Mouse (Mus musculus) small intestine, adult 2 months (tissue): ENCODE measurements at regions not wholly inside any gene's neighbourhood (a gene's known extent, or its start where the extent isn't known, plus 50 kb on each side); places are given as distances from the start of the nearest gene placed in this dataset.
A peak's percentile ranks its signal among the peaks of the same experiment; 100 is the strongest.

Experiments
- H3K27ac ChIP-seq: fragments of 200-500 bp; 2 replicates; pipeline ENCODE4 v1.5.1; 2012; ENCODE audit warnings: low read depth, low read length, control low read depth, inconsistent platforms; ENCODE audit not compliant: insufficient read depth
- H3K27me3 ChIP-seq: fragments of 200-500 bp; 2 replicates; pipeline ENCODE4 v1.6.1; 2012; ENCODE audit warnings: mild to moderate bottlenecking, moderate library complexity, low read length, inconsistent platforms; ENCODE audit not compliant: control insufficient read depth, insufficient read depth
- H3K36me3 ChIP-seq: fragments of 200-500 bp; 2 replicates; pipeline ENCODE4 v1.6.1; 2012; ENCODE audit warnings: mild to moderate bottlenecking, low read length, control low read depth, inconsistent platforms; ENCODE audit not compliant: control insufficient read depth, insufficient read depth
- H3K4me1 ChIP-seq: fragments of 200-500 bp; 2 replicates; pipeline ENCODE4 v1.6.1; 2012; ENCODE audit warnings: low read length, inconsistent platforms, mixed read lengths; ENCODE audit not compliant: control insufficient read depth, insufficient read depth, insufficient read length
- H3K4me3 ChIP-seq: fragments of 200-500 bp; 2 replicates; pipeline ENCODE4 v1.5.1; 2012; ENCODE audit warnings: low read depth, mild to moderate bottlenecking, control low read depth, inconsistent platforms, low read length, moderate library complexity
- CTCF ChIP-seq: fragments of 200-500 bp; IDR thresholded peaks from 2 replicates; pipeline ENCODE4 v1.5.1; 2012; ENCODE audit warnings: low read depth, mild to moderate bottlenecking, control low read depth, inconsistent platforms, low read length, moderate library complexity, mixed read lengths; ENCODE audit not compliant: insufficient replicate concordance, insufficient read length; ENCODE audit errors: extremely low read depth
- POLR2A ChIP-seq: fragments of 200-500 bp; IDR thresholded peaks from 2 replicates; pipeline ENCODE4 v1.6.1; 2012; ENCODE audit warnings: low read depth, mild to moderate bottlenecking, control low read depth, inconsistent platforms, low read length, moderate library complexity
- WGBS: fragments of 180-500 bp; shearing (Covaris S2); methylation state at CpG from one replicate; pipeline ENCODE4 v1.1.7; 2018; 5-methylcytosine and 5-hydroxymethylcytosine counted together

DNA sequence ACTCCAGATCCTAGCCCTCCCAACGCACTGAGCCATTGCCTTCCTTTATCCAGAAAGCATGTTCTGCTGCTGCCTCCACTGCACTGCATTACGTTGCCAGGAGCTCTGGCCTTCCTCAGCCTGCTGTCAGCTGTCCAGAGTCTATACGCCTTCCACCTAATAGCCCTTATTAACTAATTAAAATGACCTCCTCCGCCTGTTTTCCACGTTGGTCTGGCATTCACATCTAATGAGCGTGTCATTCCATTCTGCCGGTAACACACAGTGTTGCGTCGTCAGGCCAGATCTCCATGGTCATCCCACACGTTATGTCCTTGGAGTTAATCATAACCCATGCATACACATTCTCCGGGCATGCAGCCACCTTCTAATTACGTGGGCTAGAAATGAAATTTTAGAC lies 56.7 kb upstream of the Med4 start:
- no peak for TF ChIP-seq POLR2A
- Histone ChIP-seq H3K27ac (no peak overlapping the region), H3K4me1 (no peaks in the 10 kb centered on the region; the same call in 1 of the 2 replicates), H3K27me3 (no peaks in the 10 kb centered on the region), H3K4me3 (no peak overlapping the region), H3K36me3 (no peaks in the 10 kb centered on the region)
- 29% methylated on average over 12 of the region's 12 CpGs for WGBS

DNA sequence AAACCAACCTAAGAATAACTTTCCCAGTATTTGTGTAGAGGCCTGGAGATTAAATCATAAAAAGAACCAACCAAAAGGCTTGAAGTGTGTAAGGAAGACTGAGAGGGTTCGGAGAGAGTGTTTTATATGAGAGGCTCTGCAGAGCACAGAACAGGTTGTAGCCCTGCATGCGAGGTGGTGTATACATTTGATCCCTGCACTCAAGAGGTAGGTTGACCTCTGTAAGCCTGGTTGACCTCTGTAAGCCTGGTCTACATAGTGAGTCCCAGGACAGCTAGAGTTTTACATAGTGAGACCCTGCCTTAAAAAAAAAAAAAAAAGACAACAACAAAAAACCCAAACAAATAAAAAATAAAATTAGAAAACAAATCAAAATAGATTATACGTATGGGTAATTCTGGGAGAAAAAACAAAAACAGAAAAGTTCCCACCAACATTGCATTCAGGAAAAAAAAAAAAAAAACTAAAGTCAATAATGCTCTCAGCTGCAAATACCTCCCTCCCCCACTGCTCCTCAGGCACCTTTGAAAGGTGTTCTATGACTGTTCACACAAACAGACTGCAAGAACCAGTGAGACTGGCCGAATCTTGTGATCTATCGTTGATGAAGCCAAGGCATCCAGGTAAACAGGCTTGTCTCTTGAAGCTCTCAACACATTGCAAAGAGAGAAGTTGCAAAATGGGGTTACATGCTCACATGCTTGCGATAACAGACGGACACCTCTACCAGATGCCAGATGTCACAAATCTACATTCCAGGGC lies 57.3 kb upstream of the Med4 start:
- no peaks in the 10 kb centered on the region for H3K27me3 ChIP-seq
- TF ChIP-seq CTCF (no peak), POLR2A (no peak)
- no peaks in the 10 kb centered on the region for H3K36me3 ChIP-seq
- 78% methylated on average over 7 of the region's 7 CpGs for WGBS
- H3K4me1 ChIP-seq, result peaks cover 4% of the 10 kb centered on the region; the same call in 1 of the 2 replicates
- no peak overlapping the region for H3K4me3 ChIP-seq
- no peak overlapping the region for H3K27ac ChIP-seq

DNA sequence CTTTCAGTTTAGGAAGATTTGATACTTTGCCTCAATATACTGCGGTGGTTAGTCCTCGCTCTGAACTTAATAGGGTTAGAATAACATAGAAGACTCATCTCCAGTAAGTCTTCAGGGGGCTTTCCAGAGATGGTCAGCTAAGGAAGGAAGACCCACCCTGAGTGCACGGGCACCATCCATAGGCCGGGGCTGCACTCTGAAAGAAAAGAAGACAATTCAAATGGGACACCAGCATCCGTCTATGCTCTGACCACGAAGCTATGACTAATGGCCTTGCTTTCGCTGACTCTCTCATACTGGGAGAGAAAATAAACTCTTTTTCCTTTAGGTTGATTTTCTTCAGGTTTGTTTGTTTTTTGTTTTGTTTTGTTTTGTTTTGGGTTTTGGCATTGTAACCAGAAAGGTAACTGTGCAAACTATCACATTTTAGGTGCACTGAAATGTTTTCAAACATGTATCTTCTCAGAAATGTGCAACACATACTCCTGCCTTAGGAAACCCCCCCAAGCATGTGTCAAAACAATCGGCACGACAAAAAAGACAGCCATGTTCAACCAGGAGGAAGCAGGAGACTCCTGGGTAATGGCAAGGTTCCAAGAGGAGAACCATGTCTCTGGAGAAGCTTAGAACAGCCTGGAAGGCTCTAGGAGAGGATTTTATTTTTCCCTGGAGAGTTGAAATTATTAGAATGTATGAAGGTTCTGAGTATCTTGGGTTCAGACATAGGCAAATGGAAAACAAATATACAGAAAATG lies 58.4 kb upstream of the Med4 start:
- Histone ChIP-seq H3K4me3 (no peak overlapping the region), H3K27ac (no peak overlapping the region), H3K27me3 (no peaks in the 10 kb centered on the region), H3K4me1 (peaks cover 5% of the 10 kb centered on the region; the same call in 1 of the 2 replicates), H3K36me3 (no peaks in the 10 kb centered on the region)
- TF ChIP-seq POLR2A (no peak), CTCF (no peak)
- 83% methylated on average over 9 of the region's 9 CpGs for WGBS

DNA sequence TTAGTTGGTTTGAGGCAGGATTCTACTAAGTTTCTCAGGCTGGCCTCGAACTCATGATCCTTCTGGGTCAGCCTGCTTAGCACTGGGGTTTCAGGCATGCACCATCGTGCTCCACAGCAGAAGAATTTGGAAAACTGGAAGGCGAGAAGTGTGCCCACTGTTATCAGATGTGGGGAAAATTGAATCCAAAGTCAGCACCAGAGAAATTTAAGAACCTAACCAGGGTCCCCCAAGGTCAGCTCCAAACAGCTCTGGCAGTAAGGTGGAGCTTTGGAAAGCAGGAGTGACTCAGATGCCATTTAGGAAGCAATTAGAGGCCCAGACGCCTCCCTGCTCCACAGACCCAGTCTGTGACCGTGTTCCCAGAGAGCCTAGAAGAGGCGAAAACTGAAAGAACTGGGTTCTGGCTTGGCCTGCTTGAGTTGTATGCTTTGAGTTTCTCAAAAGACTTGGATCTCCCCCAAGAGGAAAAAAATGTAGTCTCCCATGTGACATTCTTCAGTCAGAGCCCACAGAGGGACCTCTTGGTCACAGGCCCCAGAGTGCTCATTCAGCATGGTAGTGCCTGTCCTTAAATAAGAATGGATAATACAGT lies 59.8 kb upstream of the Med4 start:
- Histone ChIP-seq H3K4me1 (peaks cover 13% of the 10 kb centered on the region; the same call in 1 of the 2 replicates), H3K36me3 (no peaks in the 10 kb centered on the region), H3K4me3 (no peak overlapping the region), H3K27ac (0 out of 2 replicates have a peak overlapping the region, but pooled peaks have one; percentile 8), H3K27me3 (no peaks in the 10 kb centered on the region)
- TF ChIP-seq POLR2A, result no peak
- TF ChIP-seq CTCF, result no peak
- WGBS, result 75% methylated on average over 6 of the region's 6 CpGs

DNA sequence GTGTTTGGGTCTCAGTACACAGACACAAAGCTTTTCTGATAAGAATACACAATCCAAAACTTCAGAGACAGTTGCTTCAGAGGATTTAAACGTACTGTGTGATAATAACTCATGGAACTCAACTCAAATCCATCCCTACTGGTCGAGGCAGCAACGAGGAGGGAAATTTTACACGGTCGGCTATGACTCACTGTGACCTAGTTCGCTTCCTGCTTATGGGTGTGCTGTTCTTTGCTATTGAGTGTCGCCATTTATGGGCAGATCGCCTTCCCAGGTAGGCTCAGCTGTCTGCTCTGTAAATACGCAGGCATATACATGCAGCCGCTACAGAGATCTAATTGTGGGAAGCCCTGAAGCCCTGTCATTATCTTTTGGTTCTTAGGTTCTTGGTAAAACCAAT lies 60.7 kb upstream of the Med4 start:
- Histone ChIP-seq H3K4me1 (peaks cover 13% of the 10 kb centered on the region; the same call in 1 of the 2 replicates), H3K36me3 (no peaks in the 10 kb centered on the region), H3K4me3 (no peak overlapping the region), H3K27ac (no peak overlapping the region), H3K27me3 (no peaks in the 10 kb centered on the region)
- TF ChIP-seq CTCF (no peak), POLR2A (no peak)
- 87% methylated on average over 10 of the region's 10 CpGs for WGBS

DNA sequence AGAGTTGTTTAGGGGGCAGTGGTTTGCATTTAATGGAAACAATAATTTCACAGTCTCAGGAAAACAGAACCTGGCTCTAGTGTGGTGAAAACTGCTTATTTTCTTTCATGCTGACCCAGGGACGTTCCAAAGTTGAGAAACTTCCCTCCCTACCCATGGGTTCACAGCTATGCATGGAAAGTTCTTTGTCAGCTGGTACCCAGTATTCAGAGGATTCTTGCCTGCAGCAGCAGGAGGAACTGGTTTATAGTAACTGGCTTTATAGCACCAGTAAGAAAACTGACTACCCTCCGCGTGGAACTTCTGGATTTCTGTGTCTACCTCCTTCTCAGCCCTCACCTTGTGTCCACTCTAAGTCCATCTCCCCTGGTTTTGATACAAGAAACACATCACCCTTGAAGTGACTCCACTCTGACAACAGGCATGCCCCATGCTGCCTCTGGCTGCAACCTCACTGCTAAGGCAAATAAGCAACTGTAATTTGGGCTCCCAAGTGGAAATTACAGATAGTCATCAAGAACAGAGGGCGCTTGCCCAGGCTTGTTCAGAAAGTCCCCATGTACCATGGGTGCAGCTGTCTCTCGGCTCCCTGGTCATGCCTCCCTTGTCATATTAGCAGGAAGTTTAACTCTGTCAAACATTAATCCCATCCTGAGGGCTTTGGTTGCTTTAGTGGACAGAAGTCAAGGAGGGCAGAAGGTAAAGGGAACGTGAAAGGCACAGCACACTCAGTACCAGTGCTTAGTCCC lies 60.6 kb upstream of the Itm2b start:
- no peaks in the 10 kb centered on the region for H3K27me3 ChIP-seq
- H3K36me3 ChIP-seq, result no peaks in the 10 kb centered on the region
- H3K4me1 ChIP-seq, result peaks cover 15% of the 10 kb centered on the region; the same call in 1 of the 2 replicates
- 20% methylated on average over 6 of the region's 6 CpGs for WGBS
- no peak for TF ChIP-seq CTCF
- TF ChIP-seq POLR2A, result no peak
- H3K4me3 ChIP-seq, result no peak overlapping the region
- peak overlapping the region; percentile 70 for H3K27ac ChIP-seq
